Mouse (Mus musculus) CD8-positive naive resting alpha-beta T cell, adult 2 months (primary cell): ENCODE measurements around the gene Adamtsl2.

Source experiments
- DNase-seq, 2 experiments: peaks; one replicate each; pipeline ENCODE4 v3.0.0; 2022; ENCODE audit warnings: low read depth in 2 of 2, low spot score in 2 of 2

Adamtsl2 gene

DNA sequence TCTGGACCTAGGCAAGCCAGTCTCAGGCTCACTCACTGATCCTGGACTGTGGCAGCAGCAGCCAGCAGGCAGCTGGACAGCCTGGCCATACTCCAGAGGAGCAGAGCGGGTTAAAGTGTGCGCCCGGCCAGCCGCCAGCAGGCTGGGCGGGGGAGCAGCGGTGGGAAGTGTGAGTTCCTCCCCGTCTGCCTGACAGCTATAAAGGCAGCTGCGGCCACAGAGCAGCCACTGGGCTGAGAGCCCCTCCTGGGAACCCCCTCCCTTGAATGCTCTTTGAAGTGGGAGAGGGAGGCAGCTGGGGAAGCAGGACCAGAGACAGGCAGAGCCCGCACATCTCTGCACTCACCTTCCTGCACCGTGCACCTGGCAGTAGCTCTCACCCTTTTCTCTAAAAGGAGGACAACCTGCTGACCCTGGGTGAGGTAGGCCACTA lies at the start of gene Adamtsl2:
Gene Adamtsl2, plus strand, starts transcription at position 228 of the 433 bp plus-strand sequence.
- DNase-seq: no peak

DNA sequence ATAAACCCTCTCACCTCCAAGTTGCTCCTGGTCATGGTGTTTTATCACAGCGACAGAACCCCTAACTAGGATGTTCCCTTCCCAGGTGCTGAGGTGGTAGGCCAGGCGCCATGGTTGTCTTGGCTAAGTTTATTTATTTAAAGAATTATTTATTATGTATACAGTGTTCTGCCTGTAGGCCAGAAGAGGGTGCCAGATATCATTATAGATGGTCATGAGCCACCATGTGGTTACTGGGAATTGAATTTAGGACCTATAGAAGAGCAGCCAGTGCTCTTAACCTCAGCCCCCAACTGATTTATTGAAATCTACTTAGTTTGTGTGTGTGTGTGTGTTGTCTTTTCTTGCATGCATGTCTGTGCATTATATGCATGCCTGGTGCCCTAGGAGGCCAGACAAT lies 46.8 kb upstream of the Adamtsl2 start:
- no peak for DNase-seq

DNA sequence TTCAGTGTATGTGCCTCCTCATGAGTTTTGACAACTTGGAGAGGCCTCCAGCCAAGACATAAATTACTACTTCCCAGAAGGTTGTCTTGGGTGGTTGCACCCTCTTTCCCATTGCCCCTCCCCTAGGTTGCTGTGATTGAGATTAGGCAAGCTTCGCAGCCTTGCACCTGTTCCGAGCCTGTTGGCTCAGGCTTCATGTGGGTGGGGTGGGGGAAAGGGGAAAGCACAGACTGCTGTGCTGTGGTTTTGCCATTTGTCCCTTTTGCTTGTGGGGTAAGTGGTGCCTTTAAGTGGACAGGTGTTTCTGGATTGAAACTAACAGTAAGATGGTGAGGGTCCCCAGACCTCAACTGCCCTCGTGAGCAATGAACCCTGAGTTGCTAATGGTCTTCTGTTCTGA lies 43.2 kb upstream of the Adamtsl2 start:
- no peak for DNase-seq

DNA sequence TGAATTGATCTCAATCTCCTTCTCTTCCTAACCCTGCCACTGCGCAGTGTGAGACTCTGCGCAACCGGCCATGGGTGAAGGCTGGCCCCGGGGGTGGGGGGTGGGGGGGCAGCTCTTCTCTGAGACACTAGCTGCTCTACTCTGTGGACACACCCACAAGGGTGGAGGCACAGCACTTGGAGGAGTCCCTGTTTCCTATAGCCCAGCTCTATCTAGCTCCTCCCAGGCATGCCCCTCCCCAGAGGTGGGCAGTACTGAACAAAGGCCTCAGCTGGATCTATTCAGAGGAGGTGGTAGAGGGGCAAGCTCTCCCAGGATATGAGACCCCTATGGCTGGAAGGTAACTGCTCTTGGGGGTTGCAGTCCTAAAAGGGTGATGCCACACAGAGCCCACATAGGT lies 42.2 kb upstream of the Adamtsl2 start:
- DNase-seq: no peak

- DNase-seq: peak; percentile 74 to 78
These were observed 40.6 kb upstream of the Adamtsl2 start for GRCm38 (mm10) chr2:27038596-27038995.

- DNase-seq: no peak
These were observed 39.9 kb upstream of the Adamtsl2 start for GRCm38 (mm10) chr2:27039286-27039685.

GRCm38 (mm10) chr2:27042131-27042844 lies 36.9 kb upstream of the Adamtsl2 start:
- no peak for DNase-seq

- DNase-seq: peak; percentile 34 to 56
These were observed 35.7 kb upstream of the Adamtsl2 start for GRCm38 (mm10) chr2:27043461-27043860.

- DNase-seq: no peak
These were observed 35.0 kb upstream of the Adamtsl2 start for GRCm38 (mm10) chr2:27044166-27044565.

DNA sequence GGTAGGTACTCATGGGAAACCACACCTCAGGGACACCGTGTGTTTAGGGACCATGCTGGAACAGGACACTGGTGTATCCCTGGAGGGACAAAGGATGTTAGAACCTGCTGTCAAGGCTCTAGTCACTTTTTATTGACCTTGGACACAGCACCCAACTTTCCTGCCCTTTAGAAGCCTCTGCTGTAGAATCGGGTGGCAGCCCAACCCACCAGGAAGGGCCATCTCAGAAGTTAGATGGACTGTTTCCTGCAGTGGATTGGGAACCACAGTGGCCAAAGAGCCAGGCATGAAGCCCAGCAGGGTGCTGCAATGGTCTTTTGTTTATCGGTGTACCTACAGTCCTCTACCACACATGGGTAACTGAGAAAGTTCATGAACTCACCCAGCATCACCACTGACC lies 34.5 kb upstream of the Adamtsl2 start:
- no peak for DNase-seq

DNA sequence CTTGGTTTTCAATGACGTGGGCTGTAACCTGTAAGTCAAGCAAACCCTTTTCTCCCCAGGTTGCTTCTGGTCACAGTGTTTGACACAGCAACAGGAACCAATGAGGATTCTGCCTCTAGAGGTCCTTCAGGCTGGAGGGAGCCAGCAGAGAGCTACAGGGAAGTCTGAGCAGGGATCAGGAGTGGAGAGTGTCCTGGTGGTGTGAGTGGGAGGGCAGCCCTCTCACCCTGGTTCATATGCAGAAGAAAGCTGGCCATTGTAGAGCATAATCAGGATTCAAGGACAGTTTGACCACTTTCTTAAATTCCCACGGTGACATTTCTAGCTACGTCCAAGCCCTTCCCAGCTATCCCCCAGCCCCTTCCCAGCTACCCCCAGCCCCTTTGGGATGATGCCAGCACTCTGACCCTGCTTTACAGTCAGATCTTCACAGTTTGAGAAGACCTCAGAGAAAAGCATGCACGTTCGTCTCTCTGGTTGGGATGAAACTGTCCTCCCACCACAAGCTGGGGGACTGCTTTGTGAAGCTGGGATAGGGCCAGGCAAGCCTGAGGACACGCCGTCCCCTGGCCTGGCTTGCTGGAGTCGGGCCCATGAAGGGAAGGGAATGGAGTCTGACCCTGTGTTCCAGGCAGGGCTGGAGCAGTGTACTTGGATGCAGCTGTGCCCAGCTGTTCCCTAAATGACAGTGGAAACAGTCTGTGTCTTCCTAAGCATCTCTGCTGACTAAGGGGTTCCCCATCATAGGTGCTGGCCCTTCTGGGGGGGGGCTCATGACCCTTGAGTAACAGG lies 33.0 kb upstream of the Adamtsl2 start:
- DNase-seq: no peak

DNA sequence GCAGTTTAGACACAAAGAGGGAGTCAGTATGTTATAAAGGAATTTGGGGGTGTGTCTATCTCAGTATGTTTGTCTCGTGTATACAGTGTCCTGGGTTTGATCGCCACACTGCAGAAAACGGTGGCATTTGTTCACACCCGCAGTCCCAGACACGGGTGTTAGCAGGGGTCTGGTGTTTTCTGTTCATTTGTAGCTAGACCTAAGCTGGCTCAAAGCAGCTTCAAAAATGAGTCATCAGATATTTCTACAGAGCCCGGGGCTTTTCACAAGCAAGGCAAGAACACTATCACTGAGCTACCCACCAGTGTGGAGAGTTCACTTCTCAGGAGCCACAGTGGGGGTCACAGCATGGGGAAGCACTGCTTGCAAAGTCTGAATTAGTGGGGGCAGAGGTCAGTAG lies 29.8 kb upstream of the Adamtsl2 start:
- DNase-seq: no peak

DNA sequence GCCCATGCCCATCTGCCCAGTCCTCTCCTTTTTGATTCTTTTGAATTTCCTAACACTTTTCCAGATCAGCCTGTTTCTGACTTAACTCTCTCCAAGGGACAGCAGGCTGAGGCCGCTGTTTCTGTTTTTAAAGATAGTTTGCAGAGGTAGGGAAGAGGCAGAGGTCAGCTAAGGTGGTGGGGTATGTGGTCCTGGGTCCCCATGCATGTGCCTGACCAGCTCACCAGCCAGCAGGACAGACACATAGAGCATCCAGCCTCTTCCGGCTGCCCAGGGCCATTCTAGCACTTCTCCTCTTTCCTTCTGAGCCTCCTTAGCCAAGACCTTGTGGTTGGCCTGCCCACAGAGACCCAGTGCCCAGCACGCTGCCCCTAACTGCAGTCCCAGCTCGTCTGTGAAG lies 20.9 kb upstream of the Adamtsl2 start:
- DNase-seq: no peak

DNA sequence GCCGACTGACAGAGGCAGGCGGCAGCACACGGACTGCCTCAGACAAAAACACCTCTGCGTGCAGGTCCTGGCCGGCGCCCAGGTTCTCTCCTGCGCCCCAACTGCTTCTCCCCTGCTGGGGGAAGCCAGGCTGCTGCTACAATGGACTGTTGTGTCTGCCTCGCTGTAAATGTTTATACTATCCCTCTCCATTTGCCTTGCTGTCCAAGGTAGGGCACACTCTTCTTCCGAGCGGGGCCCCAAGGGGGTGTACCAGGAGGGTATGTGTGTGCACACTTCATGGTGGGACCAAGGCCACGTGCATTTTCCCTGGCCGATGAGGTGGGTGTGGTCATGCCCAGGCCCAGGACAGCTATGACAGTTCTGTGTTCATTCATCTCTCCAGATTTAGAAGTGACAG lies 20.4 kb upstream of the Adamtsl2 start:
- no peak for DNase-seq

- DNase-seq: no peak
These were observed 20.0 kb upstream of the Adamtsl2 start for GRCm38 (mm10) chr2:27059187-27059586.

GRCm38 (mm10) chr2:27067124-27067523 lies 12.1 kb upstream of the Adamtsl2 start:
- no peak for DNase-seq

- DNase-seq: no peak
These were observed 11.2 kb upstream of the Adamtsl2 start for GRCm38 (mm10) chr2:27067996-27068395.

- no peak for DNase-seq
These were observed 9.5 kb upstream of the Adamtsl2 start for GRCm38 (mm10) chr2:27069646-27070045.

GRCm38 (mm10) chr2:27070247-27070813 lies 8.8 kb upstream of the Adamtsl2 start:
- no peak for DNase-seq

DNA sequence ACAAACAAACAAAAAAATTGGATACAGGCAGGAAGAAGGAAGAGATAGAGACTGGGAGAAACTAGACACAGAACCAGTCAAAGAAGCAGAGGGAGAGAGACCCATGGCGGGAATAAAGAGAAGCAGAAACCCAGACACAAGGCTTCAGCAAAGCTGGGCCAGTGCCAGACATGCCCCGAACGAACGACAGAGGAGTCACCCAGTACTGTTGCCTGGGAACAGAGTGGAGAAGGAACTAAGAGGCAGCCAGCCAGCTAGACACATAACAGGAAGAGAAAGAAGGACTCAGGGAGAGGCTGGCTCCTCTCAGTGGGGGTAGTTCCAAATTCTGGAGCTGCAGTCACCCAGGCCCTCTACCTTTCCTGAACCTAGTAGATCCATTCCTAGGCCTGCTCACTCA lies 8.0 kb upstream of the Adamtsl2 start:
- no peak for DNase-seq

GRCm38 (mm10) chr2:27071978-27072377 lies 7.2 kb upstream of the Adamtsl2 start, which contains the start of gene Mymk:
Mymk (minus strand) TSS chr2:27072179.
- no peak for DNase-seq

DNA sequence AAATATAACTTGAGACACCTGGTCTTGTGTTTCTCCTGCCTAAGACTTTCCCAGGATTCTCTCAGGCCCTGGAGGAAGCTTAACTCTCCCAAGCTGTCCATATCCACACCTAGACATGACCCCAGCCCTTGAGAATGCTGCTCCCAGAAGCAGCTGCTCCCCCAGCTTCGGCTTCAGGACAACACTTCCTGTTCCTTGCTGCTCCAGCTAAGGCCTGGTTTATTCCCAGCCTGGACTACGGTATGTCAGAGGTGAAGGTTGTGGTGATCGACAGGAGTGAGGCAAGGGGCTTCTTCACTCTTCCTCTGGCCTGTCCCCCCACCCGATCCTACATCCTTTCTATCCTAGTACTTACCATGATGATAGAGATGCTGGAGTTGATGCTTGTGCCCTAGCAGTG lies 5.8 kb upstream of the Adamtsl2 start:
- no peak for DNase-seq
